Mouse (Mus musculus) hindbrain, embryonic 16.5 days (tissue): Measurements from ENCODE around the gene Enox1. TPM values are rescaled to one million over a fixed set of nuclear protein-coding genes. Genes with fewer than 3 reads are reported as not detected.
"Not testable (repeated sequence)": the region's sequence is repeated elsewhere in the genome, so short reads cannot be mapped to it uniquely, and the experiment has no call there.

Experiments
- ATAC-seq: fragments of 200-750 bp; cut with Nextera tagmentation; 2 replicates; pipeline ENCODE4 v1.8.0; 2017; ENCODE audit warnings: moderate TSS enrichment, moderate library complexity
- H3K27ac ChIP-seq: fragments of 300-500 bp; sonication (generic); 2 replicates; pipeline ENCODE4 v1.5.1; 2014; ENCODE audit warnings: low read depth, mild to moderate bottlenecking, control low read depth, low read length, moderate library complexity
- H3K27me3 ChIP-seq: fragments of 300-500 bp; sonication (generic); replicated peaks from 2 replicates; pipeline ENCODE4 v1.6.1; 2014; ENCODE audit warnings: low read length; ENCODE audit not compliant: control insufficient read depth, insufficient read depth
- H3K36me3 ChIP-seq: fragments of 300-500 bp; sonication (generic); 2 replicates; pipeline ENCODE4 v1.6.1; 2014; ENCODE audit warnings: mild to moderate bottlenecking, low read length, moderate library complexity, mixed read lengths; ENCODE audit not compliant: control insufficient read depth, insufficient read depth
- H3K4me1 ChIP-seq: fragments of 300-500 bp; sonication (generic); 2 replicates; pipeline ENCODE4 v1.6.1; 2014; ENCODE audit warnings: low read depth, low read length; ENCODE audit not compliant: control insufficient read depth, insufficient read depth
- H3K4me2 ChIP-seq: fragments of 300-500 bp; sonication (generic); 2 replicates; pipeline ENCODE4 v1.6.1; 2014; ENCODE audit warnings: mild to moderate bottlenecking, low read length, control low read depth, moderate library complexity
- H3K4me3 ChIP-seq: fragments of 300-500 bp; sonication (generic); 2 replicates; pipeline ENCODE4 v1.5.1; 2014; ENCODE audit warnings: mild to moderate bottlenecking, low read length, control low read depth, moderate library complexity
- H3K9ac ChIP-seq: fragments of 300-500 bp; sonication (generic); 2 replicates; pipeline ENCODE4 v1.6.1; 2014; ENCODE audit warnings: low read depth, mild to moderate bottlenecking, control low read depth, low read length, moderate library complexity
- H3K9me3 ChIP-seq: fragments of 300-500 bp; sonication (generic); 2 replicates; pipeline ENCODE4 v1.6.1; 2014; ENCODE audit warnings: mild to moderate bottlenecking, low read length, moderate library complexity; ENCODE audit not compliant: control insufficient read depth
- WGBS: fragments of 180-500 bp; shearing (Covaris S2); extraction: QIAGEN DNeasy Blood & Tissue Kit; methylation state at CpG from one replicate; pipeline ENCODE4 v1.1.7; 2014; 5-methylcytosine and 5-hydroxymethylcytosine counted together
- polyA plus RNA-seq: library from polyadenylated mRNA; unstranded; fragments of >200 nt; fragmentation: Nextera tagmentation; extraction: Ambion mirVana; gene quantifications from 2 replicates; pipeline ENCODE4 v1.2.1, GENCODE M21; 2015

Gene Enox1
- polyA plus RNA-seq, 1 experiment from 2014 or later, result 35.7 TPM

DNA sequence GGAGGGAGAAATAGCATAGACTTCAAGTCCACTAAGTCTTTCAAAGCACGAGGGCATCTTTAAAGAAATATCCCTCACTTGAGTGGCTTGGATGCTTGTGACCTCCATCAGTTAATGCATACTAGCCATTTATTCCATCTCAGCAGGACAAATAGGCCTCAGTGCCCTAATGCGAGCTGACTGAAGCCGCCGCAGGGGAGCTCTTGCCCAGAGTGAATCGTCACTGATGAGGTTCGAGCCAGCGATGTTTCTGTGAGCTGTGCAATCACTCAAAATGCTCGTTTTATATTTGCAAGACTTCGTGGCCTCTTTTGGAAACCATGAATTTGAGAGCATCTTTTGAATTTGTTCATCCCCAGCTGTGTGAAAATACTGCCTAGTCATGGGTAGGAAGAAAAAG lies 372.6 kb downstream of the Enox1 start:
- no peak for ATAC-seq
- Histone ChIP-seq H3K9me3 (no peaks in the 10 kb centered on the region), H3K4me2 (no peak overlapping the region), H3K4me1 (no peaks in the 10 kb centered on the region; the same call in 1 of the 2 replicates), H3K36me3 (no peaks in the 10 kb centered on the region), H3K27ac (no peak overlapping the region), H3K4me3 (no peak overlapping the region), H3K9ac (no peak overlapping the region), H3K27me3 (no peaks in the 10 kb centered on the region)
- WGBS, result 63% methylated on average over 9 of the region's 9 CpGs

DNA sequence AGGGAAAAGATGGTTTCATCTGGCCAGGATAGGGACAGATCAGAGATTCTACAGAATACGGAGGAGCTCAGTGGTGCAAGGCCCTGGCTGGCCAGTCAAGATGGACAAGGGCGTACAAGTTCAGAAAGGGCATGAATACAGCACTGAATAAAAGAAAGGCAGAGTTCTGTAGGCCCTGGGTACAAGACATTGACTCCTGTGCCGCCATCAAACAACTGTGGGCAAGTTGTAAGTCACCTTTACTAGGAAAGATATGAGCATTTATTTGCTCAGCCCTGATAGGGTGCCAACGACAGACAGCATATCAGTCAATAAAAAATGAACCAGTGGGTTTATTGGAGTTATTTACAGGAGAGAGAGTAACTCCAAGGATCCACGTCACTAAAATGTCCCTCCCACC lies 373.1 kb downstream of the Enox1 start:
- no peaks in the 10 kb centered on the region for H3K27me3 ChIP-seq
- no peak overlapping the region for H3K27ac ChIP-seq
- H3K4me2 ChIP-seq, result no peak overlapping the region
- ATAC-seq, result no peak
- 89% methylated on average over 5 of the region's 5 CpGs for WGBS
- no peak overlapping the region for H3K4me3 ChIP-seq
- H3K9me3 ChIP-seq, result no peaks in the 10 kb centered on the region
- H3K36me3 ChIP-seq, result no peaks in the 10 kb centered on the region
- H3K4me1 ChIP-seq, result no peaks in the 10 kb centered on the region; the same call in 1 of the 2 replicates
- no peak overlapping the region for H3K9ac ChIP-seq

DNA sequence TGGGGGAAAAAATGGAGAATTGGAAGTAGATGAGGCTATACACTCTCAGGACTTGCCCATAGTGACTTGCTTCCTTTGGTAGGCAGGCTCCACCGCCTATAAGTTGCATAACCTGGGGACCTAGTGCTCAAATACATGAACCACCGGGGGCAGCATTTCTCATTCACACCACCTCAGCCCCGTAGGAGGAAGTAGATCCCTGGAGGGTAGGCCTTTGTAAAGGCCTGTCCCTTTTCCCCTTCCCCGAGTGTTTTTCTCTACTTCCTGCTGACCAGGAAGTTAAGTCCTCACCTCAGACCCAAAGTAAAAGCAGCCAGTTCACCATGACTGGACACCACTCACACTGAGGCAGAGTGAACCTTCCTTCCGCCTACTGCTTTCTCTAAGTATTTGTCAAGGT lies 377.1 kb downstream of the Enox1 start:
- no peaks in the 10 kb centered on the region for H3K9me3 ChIP-seq
- H3K4me1 ChIP-seq, result no peaks in the 10 kb centered on the region; the same call in 1 of the 2 replicates
- H3K36me3 ChIP-seq, result no peaks in the 10 kb centered on the region
- H3K27me3 ChIP-seq, result no peaks in the 10 kb centered on the region
- H3K27ac ChIP-seq, result no peak overlapping the region
- no peak overlapping the region for H3K4me3 ChIP-seq
- no peak overlapping the region for H3K4me2 ChIP-seq
- no peak overlapping the region for H3K9ac ChIP-seq
- 79% methylated on average over 5 of the region's 5 CpGs for WGBS
- no peak for ATAC-seq

DNA sequence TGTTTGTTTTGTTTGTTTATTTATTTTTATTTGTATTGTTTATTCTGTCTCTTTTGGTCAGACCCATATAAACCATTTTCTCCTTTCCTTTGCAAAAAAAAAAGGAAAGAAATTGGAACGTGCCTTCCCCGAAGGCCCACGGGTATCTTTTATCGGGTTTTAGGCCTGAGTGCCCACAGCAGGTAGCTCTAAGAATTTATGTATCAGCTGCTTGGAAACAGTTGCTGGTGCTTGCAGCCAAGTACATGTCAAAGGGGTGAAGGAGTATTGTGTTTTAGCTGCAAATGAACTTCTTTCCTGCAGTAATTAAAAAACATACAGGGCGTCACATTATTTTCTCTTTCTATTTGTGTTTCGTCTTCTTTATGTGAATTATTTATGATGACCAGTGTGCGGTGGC lies 377.6 kb downstream of the Enox1 start:
- no peaks in the 10 kb centered on the region for H3K9me3 ChIP-seq
- WGBS, result 46% methylated on average over 7 of the region's 7 CpGs
- no peak overlapping the region for H3K9ac ChIP-seq
- no peaks in the 10 kb centered on the region for H3K27me3 ChIP-seq
- no peak overlapping the region for H3K27ac ChIP-seq
- H3K4me3 ChIP-seq, result no peak overlapping the region
- H3K4me1 ChIP-seq, result no peaks in the 10 kb centered on the region; the same call in 1 of the 2 replicates
- no peaks in the 10 kb centered on the region for H3K36me3 ChIP-seq
- ATAC-seq, result no peak
- no peak overlapping the region for H3K4me2 ChIP-seq

DNA sequence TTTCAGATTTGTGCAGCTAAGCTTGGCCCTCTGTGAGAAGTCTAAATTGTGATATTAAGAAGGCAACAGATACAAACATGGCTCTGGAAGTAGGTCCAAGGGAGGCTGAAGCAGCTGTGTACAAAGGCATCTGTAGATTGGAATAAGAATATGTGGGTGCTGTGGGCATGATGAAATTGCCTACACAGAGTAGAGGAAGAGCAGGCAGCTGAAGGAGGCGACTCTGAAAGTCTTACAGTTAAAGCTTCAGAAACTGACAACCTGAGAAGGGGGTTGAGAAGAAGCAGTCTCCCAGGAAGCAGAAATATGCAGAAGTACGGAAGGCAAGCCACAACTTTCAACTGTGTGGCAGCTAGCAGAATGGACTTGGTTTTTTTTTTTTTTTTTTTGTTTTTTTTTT lies 380.0 kb downstream of the Enox1 start:
- Histone ChIP-seq H3K4me1 (no peaks in the 10 kb centered on the region; the same call in 1 of the 2 replicates), H3K4me3 (no peak overlapping the region), H3K36me3 (no peaks in the 10 kb centered on the region), H3K27me3 (no peaks in the 10 kb centered on the region), H3K27ac (no peak overlapping the region), H3K9ac (no peak overlapping the region), H3K4me2 (no peak overlapping the region), H3K9me3 (no peaks in the 10 kb centered on the region)
- WGBS, result 89% methylated on average over 2 of the region's 2 CpGs
- ATAC-seq, result no peak

DNA sequence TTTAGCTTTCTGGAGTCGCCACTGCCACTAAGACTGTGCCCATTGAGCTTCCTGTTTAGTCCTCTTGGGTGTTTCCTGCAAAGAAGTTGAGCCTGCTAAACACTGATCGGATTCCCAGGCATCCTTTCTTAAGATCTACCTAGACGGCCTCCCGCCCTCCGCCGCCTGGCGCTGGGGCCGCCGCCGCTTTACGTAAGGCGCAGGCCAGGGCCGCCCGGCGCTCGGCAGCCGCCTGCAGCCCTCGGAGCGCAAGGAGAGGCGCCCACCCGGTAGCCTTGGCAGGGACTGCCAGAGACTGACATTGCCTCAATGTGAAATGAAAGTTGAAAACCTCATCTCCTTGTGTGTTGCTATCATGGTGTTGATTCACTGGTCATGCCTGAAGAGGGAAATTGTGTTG lies 383.0 kb downstream of the Enox1 start:
- H3K4me2 ChIP-seq, H3K36me3 ChIP-seq, H3K4me1 ChIP-seq, H3K27me3 ChIP-seq, H3K9ac ChIP-seq, H3K4me3 ChIP-seq, H3K27ac ChIP-seq, H3K9me3 ChIP-seq: not testable (repeated sequence)
- 0 out of 2 replicates have a peak, but pooled peaks have one; percentile 52 for ATAC-seq
- 63% methylated on average over 20 of the region's 21 CpGs for WGBS

DNA sequence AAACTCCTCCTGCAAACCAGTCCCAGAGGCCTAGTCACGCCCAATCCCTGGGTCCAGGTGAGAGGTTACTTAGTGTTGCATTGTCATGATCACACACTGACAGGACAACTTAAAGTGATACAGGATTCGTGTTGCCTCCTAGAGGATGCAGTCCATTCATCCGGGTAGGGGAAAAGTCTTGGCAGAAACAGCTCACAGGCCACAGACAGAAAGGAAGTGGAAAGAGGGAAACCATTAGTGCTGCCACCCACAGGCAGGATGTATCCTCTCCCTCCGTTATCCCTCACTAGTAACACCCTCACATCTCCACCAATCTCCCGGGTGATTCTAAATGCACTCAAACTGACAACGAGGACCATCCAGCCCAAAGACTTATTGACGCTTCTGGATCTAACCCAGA lies 385.4 kb downstream of the Enox1 start:
- Histone ChIP-seq H3K9ac (no peak overlapping the region), H3K36me3 (no peaks in the 10 kb centered on the region), H3K4me2 (no peak overlapping the region), H3K27me3 (no peaks in the 10 kb centered on the region), H3K4me3 (no peak overlapping the region), H3K27ac (no peak overlapping the region), H3K4me1 (no peaks in the 10 kb centered on the region), H3K9me3 (no peaks in the 10 kb centered on the region)
- no peak for ATAC-seq
- WGBS, result 87% methylated on average over 7 of the region's 7 CpGs

DNA sequence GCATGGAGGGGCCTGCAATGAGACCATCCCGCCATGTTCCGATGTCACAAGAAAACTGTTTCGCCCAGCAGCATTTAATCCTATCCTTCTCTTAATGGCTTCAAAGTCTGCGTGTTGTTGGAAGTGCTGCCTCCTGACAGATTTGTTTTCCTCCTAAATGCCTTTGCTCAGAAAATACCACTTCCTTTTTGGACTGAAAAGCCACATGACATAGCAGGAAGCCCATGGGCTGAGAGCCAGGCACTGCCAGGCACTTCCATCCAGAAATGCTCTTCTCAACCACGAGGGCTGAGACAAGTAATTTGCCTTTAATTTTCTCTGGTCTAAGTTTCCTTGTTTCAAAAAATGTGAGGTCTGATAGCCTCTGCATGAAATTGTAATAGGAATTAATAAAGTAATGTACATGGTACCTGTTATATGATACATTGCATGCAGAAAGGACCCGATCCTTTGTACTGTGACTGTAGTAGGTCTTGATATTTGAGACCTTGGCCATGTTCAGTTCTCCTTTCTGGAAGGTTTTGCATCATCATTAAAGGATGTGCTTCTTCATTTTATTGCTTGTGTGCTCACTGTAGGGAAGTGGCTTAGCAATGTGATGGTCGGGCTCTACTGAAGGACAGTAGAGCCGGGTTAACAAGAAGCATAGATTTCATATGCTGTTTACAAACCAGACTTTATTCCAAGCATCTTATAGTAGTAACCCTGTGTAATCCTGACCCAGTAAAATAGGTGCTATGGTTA lies 390.1 kb downstream of the Enox1 start:
- Histone ChIP-seq H3K9me3 (no peaks in the 10 kb centered on the region), H3K4me2 (no peak overlapping the region), H3K36me3 (no peaks in the 10 kb centered on the region), H3K27ac (no peak overlapping the region), H3K4me3 (no peak overlapping the region), H3K27me3 (no peaks in the 10 kb centered on the region), H3K4me1 (no peaks in the 10 kb centered on the region), H3K9ac (no peak overlapping the region)
- WGBS, result 84% methylated on average over 8 of the region's 8 CpGs
- ATAC-seq, result no peak

DNA sequence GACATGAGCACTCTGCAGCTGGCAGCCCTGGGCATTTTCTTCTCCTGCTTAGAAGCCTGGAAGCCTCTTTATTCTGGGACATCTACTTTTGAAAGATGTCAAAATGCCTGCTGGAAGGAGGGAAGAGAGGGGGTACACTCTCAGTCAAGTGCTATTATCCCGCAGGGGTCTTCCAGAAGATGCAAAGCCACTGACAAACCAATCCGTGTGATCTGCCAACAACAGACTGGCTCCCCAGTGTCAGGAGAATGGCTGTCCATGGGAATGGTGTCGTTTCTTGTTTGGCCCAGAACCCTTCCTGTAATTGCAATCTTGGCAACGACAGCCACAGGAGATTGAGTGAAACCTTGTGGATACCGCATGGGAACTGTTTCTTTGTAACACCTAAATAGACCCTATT lies 390.8 kb downstream of the Enox1 start:
- Histone ChIP-seq H3K4me2 (no peak overlapping the region), H3K27ac (no peak overlapping the region), H3K4me1 (no peaks in the 10 kb centered on the region), H3K36me3 (no peaks in the 10 kb centered on the region), H3K9me3 (no peaks in the 10 kb centered on the region), H3K27me3 (no peaks in the 10 kb centered on the region), H3K9ac (no peak overlapping the region), H3K4me3 (no peak overlapping the region)
- 64% methylated on average over 5 of the region's 5 CpGs for WGBS
- ATAC-seq, result no peak
